Mouse (Mus musculus): ENCODE measurements around the gene Zfp503.

Zfp503 gene

DNA sequence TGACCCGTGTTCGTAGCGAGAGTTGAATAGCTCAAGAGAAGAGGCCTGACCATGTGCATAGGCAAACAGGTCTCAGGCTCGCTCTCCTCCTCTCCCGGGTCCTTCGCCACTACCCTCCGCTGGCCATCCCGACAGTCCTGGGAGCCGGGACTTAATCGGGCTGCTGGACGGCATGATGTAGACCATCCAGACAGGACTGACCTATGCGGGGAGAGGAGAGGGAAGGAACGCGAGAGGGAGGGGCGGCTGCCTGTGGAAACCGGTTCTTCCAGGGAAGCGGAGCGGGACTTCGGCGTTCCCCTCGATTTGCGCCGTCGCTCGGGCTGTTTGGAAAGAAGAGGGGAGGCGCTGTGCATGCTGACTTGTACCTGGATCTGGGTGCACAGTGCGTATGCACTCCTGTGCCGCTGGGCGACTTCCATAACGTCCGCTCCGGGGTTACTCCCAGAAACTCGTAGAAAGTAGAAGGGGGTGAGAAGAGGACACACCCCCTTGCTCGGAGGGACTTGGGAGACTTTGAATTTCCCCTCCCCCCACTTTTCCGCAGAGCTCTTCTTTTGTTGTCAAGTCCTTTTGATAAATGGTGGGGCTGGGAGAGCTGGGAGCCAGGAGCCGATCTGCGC lies at the start of gene Zfp503:
Gene Zfp503 (minus strand): TSS at position 311 of the 623 bp plus-strand sequence.
- DNase-seq = peak; percentile 87

DNA sequence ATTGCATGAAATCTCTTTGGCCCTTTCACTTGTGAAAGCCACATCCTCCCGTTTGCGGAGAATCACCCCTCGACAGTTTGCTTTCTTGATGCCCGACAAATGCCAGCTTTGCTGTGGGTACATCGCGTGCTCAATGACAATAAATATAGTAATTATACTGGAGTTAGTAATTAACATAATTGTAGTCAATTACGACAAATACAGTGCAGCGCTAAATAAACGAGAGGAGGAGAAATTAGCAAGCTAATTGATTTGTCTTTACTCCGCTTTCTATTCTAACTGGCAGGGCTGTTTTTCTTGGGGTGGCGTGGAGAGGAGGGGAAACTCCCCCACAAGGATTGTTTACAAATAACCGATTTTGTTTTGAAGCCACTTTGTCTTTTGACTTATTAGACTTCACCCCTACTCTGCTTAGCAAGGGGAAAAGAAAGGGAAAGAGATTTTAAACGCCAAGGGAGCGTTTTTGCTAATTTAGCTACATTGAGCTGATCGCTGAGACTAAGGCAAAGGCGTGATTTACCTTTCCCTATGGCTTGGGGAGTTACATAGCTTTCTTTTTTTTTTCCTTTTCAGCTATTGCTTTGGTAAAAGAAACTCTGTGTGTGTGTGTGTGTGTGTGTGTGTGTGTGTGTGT lies 48.2 kb upstream of the Zfp503 start:
- DNase-seq = no peak

GRCm38 (mm10) chr14:22036802-22037497 lies 47.5 kb upstream of the Zfp503 start:
- DNase-seq = no peak

GRCm38 (mm10) chr14:22036338-22036737 lies 46.9 kb upstream of the Zfp503 start:
- no peak for DNase-seq

- no peak for DNase-seq
Observed at GRCm38 (mm10) chr14:22035900-22036299, 46.5 kb upstream of the Zfp503 start.

- DNase-seq = no peak
Observed at GRCm38 (mm10) chr14:22023533-22023932, 34.1 kb upstream of the Zfp503 start.

DNA sequence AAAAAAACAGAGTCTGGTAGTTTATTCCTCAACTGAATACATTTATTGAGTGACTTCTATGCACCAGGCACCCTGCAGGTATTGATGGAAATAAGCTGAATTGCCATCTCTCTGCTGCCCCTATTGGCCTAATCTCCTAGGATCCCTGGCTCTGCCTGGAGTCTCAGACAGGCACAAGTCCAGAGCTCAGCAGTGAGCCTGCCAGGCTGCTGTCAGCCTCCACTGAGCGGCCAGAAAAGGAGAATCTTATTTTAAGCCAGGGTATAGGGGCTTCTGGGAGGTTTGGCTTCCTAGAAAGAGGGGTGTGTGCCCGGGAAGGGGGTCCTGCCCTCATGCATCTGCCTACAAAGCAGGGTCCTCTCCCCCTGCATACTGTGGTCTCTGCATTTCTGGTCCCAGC lies 31.5 kb upstream of the Zfp503 start:
- peak; percentile 55 for DNase-seq

- no peak for DNase-seq
Observed at GRCm38 (mm10) chr14:22019949-22020845, 30.8 kb upstream of the Zfp503 start.

DNA sequence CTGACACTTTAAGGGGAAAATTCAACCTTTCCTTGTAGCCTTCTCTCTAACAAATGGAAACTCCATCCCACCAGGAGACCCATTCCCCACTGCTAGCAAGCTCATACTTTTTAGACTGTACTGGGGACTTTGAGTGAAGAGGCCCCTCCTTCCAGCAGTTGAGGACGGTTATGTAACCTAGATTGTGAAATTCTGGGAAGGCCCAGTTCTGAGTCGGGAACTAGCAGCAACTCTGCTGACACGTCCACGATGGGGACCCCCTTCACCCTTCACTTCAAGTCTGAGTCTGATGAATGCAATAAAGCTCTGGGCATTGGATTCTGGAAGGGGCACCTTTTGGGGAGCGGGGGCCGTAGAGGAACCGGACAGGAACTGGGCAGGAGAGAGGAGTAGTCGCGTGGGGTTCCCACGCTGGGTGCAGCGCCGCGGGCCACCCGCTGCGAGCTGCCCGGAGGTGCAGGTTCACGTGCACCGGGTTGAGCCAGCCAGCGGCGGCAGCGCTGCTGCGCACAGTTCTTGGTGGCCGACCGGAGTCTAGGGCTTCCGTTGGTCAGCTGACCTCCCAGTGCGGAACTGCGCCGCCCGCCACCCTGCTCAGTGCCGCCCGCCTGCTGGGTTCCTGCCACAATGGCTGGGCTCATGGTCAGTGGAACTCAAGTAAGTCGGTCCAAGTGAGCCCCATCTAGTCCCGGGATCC lies 30.0 kb upstream of the Zfp503 start, which contains the start of gene Lrmda:
Gene Lrmda (plus strand): TSS at position 461 of the 697 bp plus-strand sequence.
- peak; percentile 83 for DNase-seq

GRCm38 (mm10) chr14:22017011-22017410 lies 27.6 kb upstream of the Zfp503 start:
- DNase-seq = no peak

DNA sequence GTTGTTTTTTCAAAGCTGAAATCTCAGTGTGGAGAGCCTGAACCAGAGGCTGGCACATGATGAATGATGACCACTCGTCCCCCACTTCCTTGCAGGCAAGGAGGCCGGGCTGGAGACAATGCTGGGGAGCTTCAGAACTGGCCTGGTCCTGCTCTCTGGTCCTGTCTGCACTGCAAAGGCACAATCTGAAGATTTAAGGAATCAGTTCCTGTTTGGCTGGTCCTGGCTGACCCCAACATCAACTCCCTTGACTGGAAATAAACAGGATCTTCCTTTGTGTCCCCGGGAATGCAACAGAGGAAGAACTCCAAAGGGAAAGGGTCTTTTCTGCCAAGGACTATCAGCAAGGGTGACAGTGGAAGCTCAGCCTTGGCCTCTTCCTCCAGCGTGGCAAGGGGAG lies 25.4 kb upstream of the Zfp503 start:
- peak; percentile 33 for DNase-seq

DNA sequence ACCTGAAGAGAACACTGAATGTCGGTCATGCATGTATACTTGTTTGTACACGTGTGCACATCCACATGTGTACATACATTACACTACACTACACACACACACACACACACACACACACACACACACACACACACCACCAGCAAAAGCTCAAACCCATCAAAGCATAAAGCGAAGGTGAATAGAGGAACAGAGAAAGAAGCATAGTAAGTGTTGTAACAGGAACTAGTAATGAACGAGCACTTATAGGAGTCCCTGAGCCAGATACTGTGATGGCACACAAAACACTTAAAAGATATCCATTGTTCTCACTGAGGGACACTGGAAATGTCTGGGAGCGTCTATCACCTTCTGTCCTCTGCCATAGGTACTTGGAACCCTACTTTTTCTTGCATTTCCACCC lies 24.9 kb upstream of the Zfp503 start:
- no peak for DNase-seq

DNA sequence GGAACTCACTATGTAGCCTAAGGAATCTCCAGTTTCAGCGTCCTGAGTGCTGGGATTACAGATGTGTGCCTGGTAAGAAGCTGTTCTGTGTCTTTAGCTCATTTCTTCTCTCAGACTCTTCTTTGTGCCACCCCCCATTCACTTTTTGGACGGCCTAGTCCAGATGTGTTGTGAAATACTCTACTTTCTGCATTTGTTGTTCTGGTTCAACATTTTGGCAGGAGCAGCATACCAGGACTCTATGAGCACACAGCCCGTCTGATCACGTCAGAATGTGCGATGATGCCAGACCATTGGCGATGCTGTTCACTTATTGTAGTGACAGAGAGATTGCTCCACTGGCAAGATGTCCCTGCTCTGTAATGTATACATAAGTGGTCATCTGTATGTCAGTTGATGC lies 17.6 kb upstream of the Zfp503 start:
- DNase-seq = no peak

- DNase-seq = no peak
Observed at GRCm38 (mm10) chr14:22004943-22005342, 15.5 kb upstream of the Zfp503 start.

DNA sequence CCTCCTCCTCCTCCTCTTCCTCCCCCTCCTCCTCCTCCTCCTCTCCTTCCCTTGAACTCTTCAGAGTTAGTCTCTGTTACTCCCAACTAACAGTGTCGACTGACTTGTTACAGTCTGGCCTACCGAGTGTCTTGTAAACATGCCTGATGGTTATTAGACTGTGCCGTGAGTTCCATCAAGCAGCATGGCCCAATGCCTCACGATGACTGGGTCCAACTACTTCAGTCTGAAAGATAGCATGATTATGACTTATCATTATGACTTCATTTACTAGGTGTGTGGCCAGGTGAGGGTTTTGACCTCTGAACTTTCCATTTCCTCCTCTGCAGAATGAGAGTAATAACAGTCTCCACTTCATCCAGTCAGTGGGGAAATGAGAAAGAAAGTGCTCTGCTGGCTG lies 14.2 kb upstream of the Zfp503 start:
- DNase-seq = no peak

GRCm38 (mm10) chr14:22003231-22003630 lies 13.8 kb upstream of the Zfp503 start:
- no peak for DNase-seq

DNA sequence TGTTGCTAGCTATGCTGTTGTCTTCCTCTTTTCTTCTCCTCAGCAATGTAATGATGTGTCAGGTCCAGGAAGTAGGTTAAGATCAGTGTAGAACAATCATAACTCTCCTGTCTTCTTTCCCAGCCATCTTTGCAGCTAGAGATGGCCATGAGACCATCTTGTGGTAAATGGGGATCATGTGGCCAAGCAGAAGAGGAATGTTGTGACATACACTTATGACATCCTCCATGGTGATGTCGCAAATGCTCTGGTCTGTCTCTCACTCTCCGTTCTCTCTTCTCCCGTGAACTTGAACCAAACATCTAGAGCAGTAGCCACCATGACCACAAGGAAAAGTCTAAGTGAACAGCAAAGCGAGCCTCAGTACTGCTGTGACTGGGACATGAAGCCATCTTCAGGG lies 10.2 kb upstream of the Zfp503 start:
- DNase-seq = no peak

DNA sequence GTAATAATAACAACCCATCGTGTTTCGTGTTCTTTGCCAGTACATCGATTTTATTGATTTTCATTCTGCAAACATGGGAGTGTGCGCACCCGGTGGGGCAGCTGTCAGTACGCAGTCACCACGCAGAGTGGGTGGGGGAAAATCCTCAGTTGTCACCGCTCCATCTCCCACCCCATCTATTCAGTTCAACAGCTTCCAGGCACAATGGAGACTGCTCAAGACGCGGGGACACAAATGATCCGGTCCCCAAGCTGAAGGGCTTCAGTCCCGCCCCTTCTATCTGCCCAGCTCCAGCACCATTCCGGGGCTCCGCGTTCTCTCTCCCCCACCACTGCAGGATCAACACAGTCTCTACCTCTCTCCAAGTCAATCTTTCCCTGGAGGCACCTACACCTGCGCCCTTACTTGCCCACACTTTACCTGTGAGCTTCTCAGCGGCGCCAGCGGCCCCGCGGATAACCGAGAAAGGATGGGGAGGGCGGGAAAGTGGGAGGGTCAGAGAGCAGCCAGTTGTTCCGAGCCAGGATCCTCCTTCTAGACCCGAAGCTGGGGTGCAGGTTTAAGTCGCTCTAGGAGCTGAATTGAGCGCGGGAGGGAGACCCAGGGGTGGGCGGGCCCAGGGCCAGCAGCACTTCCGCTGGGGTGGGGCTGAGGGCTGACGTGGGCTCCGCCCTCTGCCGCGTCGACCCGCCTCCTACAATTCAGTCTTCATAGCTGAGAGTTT lies 5.8 kb upstream of the Zfp503 start:
- peak; percentile 86 for DNase-seq

DNA sequence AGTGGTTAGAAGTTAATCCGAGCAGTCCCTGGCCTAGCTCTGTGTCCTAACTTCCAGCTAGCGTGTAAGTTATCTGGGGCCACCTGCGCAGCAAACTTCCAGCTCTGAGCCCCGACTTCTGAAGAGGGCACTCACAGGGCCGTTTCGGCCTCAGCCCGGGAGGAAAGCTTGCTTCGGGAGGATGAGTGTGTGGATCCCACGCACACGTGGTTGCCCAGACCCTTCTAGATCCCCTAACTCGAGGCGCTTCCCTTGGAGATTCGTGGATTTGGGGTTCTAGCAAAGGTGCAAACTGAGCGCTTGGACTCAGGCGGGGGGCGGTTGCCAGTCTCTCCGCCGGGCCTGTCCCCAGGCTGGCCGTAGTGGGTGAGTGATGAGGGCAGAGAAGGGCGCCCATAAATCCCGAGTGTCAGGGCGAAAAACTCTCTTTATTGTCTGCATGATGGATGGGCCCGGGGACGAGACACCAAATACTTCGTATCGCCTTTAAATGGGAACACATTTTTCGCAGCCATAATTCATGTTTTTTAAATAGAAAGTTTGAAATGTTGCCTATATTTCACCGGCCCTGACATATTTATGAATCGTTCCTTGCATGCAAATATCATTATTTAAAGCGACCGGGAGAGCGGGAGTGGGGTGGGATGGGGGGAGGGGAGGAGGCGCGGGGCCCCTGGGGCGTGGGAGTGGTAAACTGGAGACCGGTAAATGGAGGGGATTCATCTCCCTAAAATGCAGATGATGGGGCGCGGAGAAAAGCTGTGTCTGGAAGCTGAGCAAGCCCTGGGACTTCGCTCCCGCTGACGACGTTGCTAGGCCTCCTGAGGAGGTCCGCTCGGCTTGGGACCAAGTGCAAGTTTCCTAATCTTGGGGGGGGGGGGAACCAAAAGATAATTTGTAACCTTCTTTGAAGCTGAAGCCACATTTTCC lies 4.9 kb upstream of the Zfp503 start:
- DNase-seq = peak; percentile 74

GRCm38 (mm10) chr14:21993251-21994060 lies 4.1 kb upstream of the Zfp503 start:
- peak; percentile 80 for DNase-seq

All from kidney, adult 18-20 months (tissue).